Mouse (Mus musculus): Measurements from ENCODE around the gene Il9. TPM values are rescaled to one million over a fixed set of nuclear protein-coding genes. Genes with fewer than 3 reads are reported as not detected.

The Il9 gene
- total RNA-seq, 1 experiment from 2014 or later = not detected

DNA sequence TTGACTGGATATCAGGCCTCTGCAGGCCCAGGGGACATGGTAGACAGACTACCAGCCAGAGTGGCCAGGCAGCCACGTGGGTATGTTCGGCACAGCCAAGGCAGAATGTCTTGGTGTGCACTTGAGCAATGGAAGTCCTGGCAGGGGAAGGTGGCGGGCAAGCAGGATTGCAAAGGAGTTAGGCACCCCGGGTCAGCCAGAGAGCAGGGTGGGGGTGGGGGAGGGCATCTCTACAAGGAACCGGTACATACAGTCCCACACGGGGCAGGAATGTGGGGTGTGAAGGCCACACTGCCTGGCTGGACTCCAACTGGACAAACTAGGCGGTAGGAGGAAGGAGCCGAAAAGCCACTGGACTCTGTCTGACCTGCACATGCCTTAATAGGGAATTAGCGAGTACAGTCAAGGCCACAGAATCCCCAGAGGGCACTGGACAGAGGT, 47.7 kb downstream of the Il9 start:
- no peak for ATAC-seq (replicated peaks; ENCODE audit: insufficient number of reproducible peaks, low FRiP score, low TSS enrichment, poor library complexity, severe bottlenecking)

DNA sequence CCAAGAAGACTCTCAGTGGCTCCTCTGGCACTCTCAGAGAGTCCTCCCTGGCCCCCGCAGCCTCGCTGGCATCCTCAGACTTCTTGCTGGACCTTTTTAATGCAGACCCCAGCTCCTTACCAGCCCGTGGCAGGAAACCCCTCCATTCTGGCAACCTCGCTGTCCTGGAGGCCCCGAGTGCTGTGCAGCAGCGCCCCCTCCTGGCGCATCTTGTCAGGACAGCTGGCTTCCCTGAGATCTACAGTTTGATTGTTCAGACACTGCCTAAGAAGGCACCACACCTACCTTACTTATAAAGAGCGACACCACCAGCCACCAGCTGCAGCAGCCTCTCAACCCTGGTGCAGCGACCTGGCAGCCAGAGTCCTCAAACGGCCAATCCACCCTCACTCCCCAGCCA, 48.6 kb downstream of the Il9 start:
- no peak for ATAC-seq (replicated peaks; ENCODE audit: insufficient number of reproducible peaks, low FRiP score, low TSS enrichment, poor library complexity, severe bottlenecking)

DNA sequence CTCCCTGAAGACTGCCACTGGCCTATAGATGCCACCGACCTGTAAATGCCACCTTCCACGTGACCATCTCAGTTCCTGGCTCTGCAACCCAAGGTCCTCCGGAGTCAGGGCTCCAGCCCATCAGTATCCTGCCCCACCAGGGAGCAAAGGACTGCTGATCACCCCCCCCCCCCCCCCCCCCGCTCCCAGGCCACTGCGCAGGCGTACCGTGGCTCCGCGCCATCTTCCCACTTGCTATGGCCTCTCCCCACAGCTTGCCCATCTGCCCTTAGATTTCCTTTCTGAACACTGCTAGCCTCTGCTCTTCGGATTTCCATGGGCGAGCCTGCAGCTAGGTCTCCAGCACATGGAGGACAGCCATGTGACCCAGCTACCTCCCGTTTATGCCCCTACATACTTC, 49.5 kb downstream of the Il9 start:
- ATAC-seq (replicated peaks; ENCODE audit: insufficient number of reproducible peaks, low FRiP score, low TSS enrichment, poor library complexity, severe bottlenecking) = no peak

Other genes starting within 250 kb of the Il9 start
- not detected in 3 replicates for gene Neurog1, start 230.1 kb downstream of the Il9 start, total RNA-seq (2017)
- not detected in 3 replicates for gene Cxcl14, start 185.7 kb downstream of the Il9 start, total RNA-seq (2017)
- not detected in 3 replicates for gene Gm3045, start 55.7 kb downstream of the Il9 start, total RNA-seq (2017)
- not detected in 3 replicates for gene Slc25a48, start 43.9 kb downstream of the Il9 start, total RNA-seq (2017)
- 0.57 TPM in 1 of 3 replicates, not detected in the others for gene Fbxl21, start 40.2 kb upstream of the Il9 start, total RNA-seq (2017)
- not detected in 3 replicates for gene Lect2, start 66.3 kb upstream of the Il9 start, total RNA-seq (2017)
- gene Tgfbi, start 127.3 kb upstream of the Il9 start, total RNA-seq (2017) = 73.8 to 154 TPM (median 152 TPM) in 3 replicates
- gene Smad5, start 220.8 kb upstream of the Il9 start, total RNA-seq (2017) = 19.5 to 20.2 TPM (median 19.5 TPM) in 3 replicates

Measured in monocyte, adult 5-6 weeks (primary cell).